8 mouse cellular contexts compared by ENCODE assay signal in the genomic region with DNA sequence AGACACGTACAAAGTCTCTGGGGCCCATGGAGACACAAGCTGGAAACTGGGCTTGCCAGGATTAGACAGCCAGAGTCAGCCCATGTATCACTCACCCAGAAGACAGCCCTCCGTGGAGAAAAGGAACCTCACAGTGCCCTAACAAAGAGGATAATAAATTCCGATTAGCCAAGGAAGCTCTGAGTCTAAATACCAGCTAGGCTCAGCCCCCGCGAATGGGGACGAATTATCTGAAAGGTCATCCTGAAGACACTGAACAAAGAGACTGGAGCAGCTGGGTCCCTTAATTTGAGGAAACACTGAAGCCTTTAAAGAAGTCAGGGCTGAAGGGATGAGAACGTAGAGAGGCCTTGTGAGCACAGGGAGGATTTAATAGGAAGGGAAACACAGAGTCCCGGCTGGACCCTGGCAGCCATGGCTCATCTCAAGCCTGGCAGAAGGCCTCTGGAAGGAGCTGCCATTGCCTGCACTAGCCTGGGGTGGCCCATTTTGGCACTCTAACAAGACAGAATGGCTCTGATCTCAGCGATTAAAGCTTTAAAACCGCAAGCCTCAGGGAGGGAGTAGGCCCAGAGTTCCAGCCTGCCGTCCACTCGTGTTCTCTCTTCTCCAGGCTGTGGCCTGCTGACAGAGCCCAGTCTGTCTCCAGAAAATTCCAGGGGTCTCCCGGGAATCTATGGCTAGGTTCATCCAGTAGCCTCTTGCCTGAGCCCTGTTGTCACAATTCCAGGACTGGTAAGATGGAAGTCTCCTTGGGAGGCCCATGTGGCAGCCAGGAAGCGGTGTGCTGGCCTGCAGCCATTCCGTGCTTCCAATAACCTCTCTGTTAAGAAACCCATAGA.
A peak's percentile ranks its signal among the peaks of the same experiment; 100 is the strongest.
DNase-seq lines count a peak whose midpoint lies in the region; ATAC-seq lines count a peak whose summit lies in the region.

No protein-coding gene starts in this region.

- no peak overlapping the region for H3K9ac ChIP-seq in embryonic facial prominence, embryonic 13.5 days
- H3K9ac ChIP-seq in limb, embryonic 13.5 days = no peak overlapping the region

- no peak overlapping the region for H3K4me3 ChIP-seq in embryonic facial prominence, embryonic 13.5 days
- H3K4me3 ChIP-seq in limb, embryonic 13.5 days = no peak overlapping the region

- H3K27ac ChIP-seq in embryonic facial prominence, embryonic 13.5 days = peak overlapping the region; percentile 34; the same call in 1 of the 2 replicates
- peak overlapping the region; percentile 11; the same call in 1 of the 2 replicates for H3K27ac ChIP-seq in limb, embryonic 13.5 days

- DNase-seq in cerebellum, adult 11-12 months = peak; percentile 8
- no peak for DNase-seq in cerebellum, adult 11 months
- DNase-seq in Muller cell, postnatal 12 days (ENCODE audit: inconsistent ontology term) = peak; percentile 78
- no peak for DNase-seq in urinary bladder, postnatal 10 days (ENCODE audit: low spot score)
- DNase-seq in heart, adult 8-10 months (ENCODE audit: low spot score) = no peak
- no peak for DNase-seq in lung, postnatal 4 days

- no peaks in the 10 kb centered on the region for H3K27me3 ChIP-seq in embryonic facial prominence, embryonic 13.5 days
- H3K27me3 ChIP-seq in limb, embryonic 13.5 days = no peaks in the 10 kb centered on the region

- 52% methylated on average over 15 of the region's 15 CpGs for WGBS in embryonic facial prominence, embryonic 13.5 days
- WGBS in limb, embryonic 13.5 days = 45% methylated on average over 15 of the region's 15 CpGs

- H3K4me2 ChIP-seq in embryonic facial prominence, embryonic 13.5 days = no peak overlapping the region
- no peak overlapping the region for H3K4me2 ChIP-seq in limb, embryonic 13.5 days (replicated peaks)

- H3K9me3 ChIP-seq in embryonic facial prominence, embryonic 13.5 days = no peaks in the 10 kb centered on the region
- no peaks in the 10 kb centered on the region for H3K9me3 ChIP-seq in limb, embryonic 13.5 days

- no peaks in the 10 kb centered on the region for H3K36me3 ChIP-seq in embryonic facial prominence, embryonic 13.5 days
- no peaks in the 10 kb centered on the region for H3K36me3 ChIP-seq in limb, embryonic 13.5 days

- ATAC-seq in embryonic facial prominence, embryonic 13.5 days (ENCODE audit: insufficient number of reproducible peaks, insufficient read depth, low FRiP score, low TSS enrichment, low read depth) = no peak
- no peak for ATAC-seq in limb, embryonic 13.5 days (ENCODE audit: low FRiP score, low read depth)

- H3K4me1 ChIP-seq in embryonic facial prominence, embryonic 13.5 days = peaks cover 6% of the 10 kb centered on the region; the same call in 1 of the 2 replicates
- H3K4me1 ChIP-seq in limb, embryonic 13.5 days = peaks cover 9% of the 10 kb centered on the region; the same call in 1 of the 2 replicates

Comparison
In these comparisons a context has a peak if more than half of its experiments do, and no peak if none do; other contexts are left out.
1. DNase-seq: peak in cerebellum, adult 11-12 months (single experiment) and Muller cell, postnatal 12 days (single experiment); none in cerebellum, adult 11 months (single experiment), urinary bladder, postnatal 10 days (single experiment), heart, adult 8-10 months (single experiment) and lung, postnatal 4 days (0 of 2).